Comparison of ENCODE assay signal across 9 mouse cellular contexts in genomic region chr14:55886571-55887382, GRCm38 (mm10). TPM values are rescaled to one million over a fixed set of nuclear protein-coding genes. Genes with fewer than 3 reads are reported as not detected.
DNase-seq lines count a peak whose midpoint lies in the region; ATAC-seq and TF ChIP-seq lines count a peak whose summit lies in the region.
"Had no signal": no experiment of that assay in that cellular context is flagged by ENCODE, and none has a peak within 500 bp of the region (broad histone marks: within the 10 kb centered on the region; RNA-seq: fewer than 3 reads in every experiment).

No protein-coding gene starts in this region.

- no peak for TF ChIP-seq CTCF in G1E (IDR thresholded peaks at IDR 0.05; ENCODE audit: low read depth, low read length)

- H3K27me3 ChIP-seq in hindbrain, embryonic 15.5 days: no peaks in the 10 kb centered on the region
- no peaks in the 10 kb centered on the region for H3K27me3 ChIP-seq in hindbrain, embryonic 14.5 days (ENCODE audit: control insufficient read depth, insufficient read depth, low read length)
- H3K27me3 ChIP-seq in G1E (ENCODE audit: insufficient read depth, low read length): peaks cover 2% of the 10 kb centered on the region; the same call in 1 of the 2 replicates
- H3K27me3 ChIP-seq in embryonic facial prominence, embryonic 14.5 days (replicated peaks; ENCODE audit: control insufficient read depth, insufficient read depth, low read length): no peaks in the 10 kb centered on the region
- H3K27me3 ChIP-seq in liver, embryonic 15.5 days: no peaks in the 10 kb centered on the region

- 85% methylated on average over 24 of the region's 24 CpGs for WGBS in hindbrain, embryonic 15.5 days
- WGBS in hindbrain, embryonic 14.5 days: 84% methylated on average over 24 of the region's 24 CpGs
- WGBS in embryonic facial prominence, embryonic 14.5 days: 79% methylated on average over 23 of the region's 24 CpGs
- 80% methylated on average over 24 of the region's 24 CpGs for WGBS in liver, embryonic 15.5 days (ENCODE audit: insufficient replicate concordance)

- no peak for ATAC-seq in hindbrain, embryonic 15.5 days (ENCODE audit: low FRiP score, low read depth)
- ATAC-seq in hindbrain, embryonic 14.5 days (ENCODE audit: low FRiP score): no peak
- ATAC-seq in G1E (ENCODE audit: extremely low read depth, insufficient number of reproducible peaks, low FRiP score, poor library complexity, severe bottlenecking): no peak
- no peak for ATAC-seq in embryonic facial prominence, embryonic 14.5 days (ENCODE audit: low read depth)
- no peak for ATAC-seq in liver, embryonic 15.5 days (ENCODE audit: insufficient read depth)

- H3K9ac ChIP-seq in hindbrain, embryonic 15.5 days: no peak overlapping the region
- H3K9ac ChIP-seq in hindbrain, embryonic 14.5 days: no peak overlapping the region
- peak overlapping the region; percentile 5; the same call in 1 of the 2 replicates for H3K9ac ChIP-seq in embryonic facial prominence, embryonic 14.5 days (ENCODE audit: low read depth, low read length)
- H3K9ac ChIP-seq in liver, embryonic 15.5 days: no peak overlapping the region

- H3K4me2 ChIP-seq in hindbrain, embryonic 15.5 days: peak overlapping the region; percentile 91; the same call in 1 of the 2 replicates
- H3K4me2 ChIP-seq in hindbrain, embryonic 14.5 days (replicated peaks): no peak overlapping the region
- H3K4me2 ChIP-seq in embryonic facial prominence, embryonic 14.5 days (ENCODE audit: low read depth, low read length): peak overlapping the region; percentile 73
- H3K4me2 ChIP-seq in liver, embryonic 15.5 days: peak overlapping the region; percentile 78

- no peak for DNase-seq in hindbrain, embryonic 14.5 days (ENCODE audit: low spot score)
- DNase-seq in G1E (ENCODE audit: low spot score): no peak
- DNase-seq in embryonic facial prominence, embryonic 14.5 days (ENCODE audit: low spot score): no peak
- no peak for DNase-seq in thymus, postnatal 0 days (ENCODE audit: low spot score)
- no peak for DNase-seq in adrenal gland, adult 2 months
- DNase-seq in kidney, postnatal 4 days: no peak

- H3K4me3 ChIP-seq in hindbrain, embryonic 15.5 days: no peak overlapping the region
- no peak overlapping the region for H3K4me3 ChIP-seq in hindbrain, embryonic 14.5 days (replicated peaks; ENCODE audit: low read length)
- peak overlapping the region; percentile 75; the same call in 1 of the 2 replicates for H3K4me3 ChIP-seq in G1E (ENCODE audit: low read depth, low read length)
- 0 out of 2 replicates have a peak overlapping the region, but pooled peaks have one; percentile 77 for H3K4me3 ChIP-seq in embryonic facial prominence, embryonic 14.5 days (ENCODE audit: low read depth, low read length)
- H3K4me3 ChIP-seq in liver, embryonic 15.5 days (replicated peaks): peak overlapping the region; percentile 85

- peaks cover 23% of the 10 kb centered on the region for H3K4me1 ChIP-seq in hindbrain, embryonic 15.5 days (replicated peaks)
- peaks cover 10% of the 10 kb centered on the region for H3K4me1 ChIP-seq in hindbrain, embryonic 14.5 days (replicated peaks; ENCODE audit: control insufficient read depth, insufficient read depth, low read length)
- peaks cover 68% of the 10 kb centered on the region for H3K4me1 ChIP-seq in G1E (ENCODE audit: insufficient read depth, low read depth, low read length)
- peaks cover 11% of the 10 kb centered on the region; the same call in 1 of the 2 replicates for H3K4me1 ChIP-seq in embryonic facial prominence, embryonic 14.5 days (ENCODE audit: control insufficient read depth, insufficient read depth, low read length)
- H3K4me1 ChIP-seq in liver, embryonic 15.5 days (replicated peaks): peaks cover 48% of the 10 kb centered on the region

- H3K27ac ChIP-seq in hindbrain, embryonic 15.5 days (replicated peaks): no peak overlapping the region
- no peak overlapping the region for H3K27ac ChIP-seq in hindbrain, embryonic 14.5 days
- H3K27ac ChIP-seq in embryonic facial prominence, embryonic 14.5 days (replicated peaks; ENCODE audit: low read depth, low read length): no peak overlapping the region
- H3K27ac ChIP-seq in liver, embryonic 15.5 days (replicated peaks): 0 out of 2 replicates have a peak overlapping the region, but pooled peaks have one; percentile 24

- no peaks in the 10 kb centered on the region for H3K9me3 ChIP-seq in hindbrain, embryonic 15.5 days
- no peaks in the 10 kb centered on the region for H3K9me3 ChIP-seq in hindbrain, embryonic 14.5 days (ENCODE audit: control insufficient read depth, low read length)
- H3K9me3 ChIP-seq in G1E (replicated peaks): no peaks in the 10 kb centered on the region
- no peaks in the 10 kb centered on the region for H3K9me3 ChIP-seq in embryonic facial prominence, embryonic 14.5 days (ENCODE audit: control insufficient read depth, low read length)
- H3K9me3 ChIP-seq in liver, embryonic 15.5 days (replicated peaks): no peaks in the 10 kb centered on the region

- peaks cover 39% of the 10 kb centered on the region for H3K36me3 ChIP-seq in hindbrain, embryonic 15.5 days
- peaks cover 43% of the 10 kb centered on the region for H3K36me3 ChIP-seq in hindbrain, embryonic 14.5 days (replicated peaks; ENCODE audit: control insufficient read depth, insufficient read depth)
- H3K36me3 ChIP-seq in G1E (replicated peaks): peaks cover 62% of the 10 kb centered on the region
- peaks cover 54% of the 10 kb centered on the region for H3K36me3 ChIP-seq in embryonic facial prominence, embryonic 14.5 days (ENCODE audit: control insufficient read depth, insufficient read depth, low read length)
- H3K36me3 ChIP-seq in liver, embryonic 15.5 days (replicated peaks): peaks cover 59% of the 10 kb centered on the region

RNA-seq across cellular contexts. Expression of gene Khnyn, which starts 2.0 kb away (rescaled TPM):
- 10.7 and 10.9 TPM in 2 replicates for polyA plus RNA-seq in hindbrain, embryonic 15.5 days (2015; fragmentation: Nextera tagmentation; extraction: Ambion mirVana)
- polyA plus RNA-seq in hindbrain, embryonic 14.5 days (2014; fragmentation: Nextera tagmentation; extraction: Ambion mirVana): 6.6 and 7.0 TPM in 2 replicates
- total RNA-seq in G1E (2014; fragmentation: Nextera tagmentation) (25.6 and 29.4 TPM in 2 replicates), G1E (2017) (75.1 and 81.7 TPM in 2 replicates)
- 12.6 and 15.5 TPM in 2 replicates for polyA plus RNA-seq in G1E (2012)
- polyA plus RNA-seq in embryonic facial prominence, embryonic 14.5 days (2014; fragmentation: Nextera tagmentation; extraction: Ambion mirVana): 9.1 and 9.7 TPM in 2 replicates
- 8.6 and 10.1 TPM in 2 replicates for polyA plus RNA-seq in liver, embryonic 15.5 days (2015; fragmentation: Nextera tagmentation; extraction: Ambion mirVana)
- 8.5 and 9.8 TPM in 2 replicates for polyA plus RNA-seq in thymus, postnatal 0 days (2015; fragmentation: Nextera tagmentation; extraction: Ambion mirVana)
- 10 to 100 TPM; 12.3 to 18.2 TPM for total RNA-seq in adrenal gland, adult 2 months (2021)
- polyA plus RNA-seq in adrenal gland, adult 2 months (2012; rRNA removed): 13.0 and 14.6 TPM in 2 replicates

RNA-seq across cellular contexts. Expression of gene Cbln3, which starts 2.6 kb away (rescaled TPM):
- 0.51 and 0.52 TPM in 2 replicates for polyA plus RNA-seq in hindbrain, embryonic 15.5 days (2015; fragmentation: Nextera tagmentation; extraction: Ambion mirVana)
- 0.51 and 0.56 TPM in 2 replicates for polyA plus RNA-seq in hindbrain, embryonic 14.5 days (2014; fragmentation: Nextera tagmentation; extraction: Ambion mirVana)
- total RNA-seq in G1E (2014; fragmentation: Nextera tagmentation) (0.53 TPM in 1 of 2 replicates, not detected in the other), G1E (2017) (0.58 and 0.66 TPM in 2 replicates)
- 0.20 and 0.35 TPM in 2 replicates for polyA plus RNA-seq in G1E (2012)
- 0.25 and 0.50 TPM in 2 replicates for polyA plus RNA-seq in embryonic facial prominence, embryonic 14.5 days (2014; fragmentation: Nextera tagmentation; extraction: Ambion mirVana)
- polyA plus RNA-seq in liver, embryonic 15.5 days (2015; fragmentation: Nextera tagmentation; extraction: Ambion mirVana): 0.20 and 0.31 TPM in 2 replicates
- 0.05 and 0.12 TPM in 2 replicates for polyA plus RNA-seq in thymus, postnatal 0 days (2015; fragmentation: Nextera tagmentation; extraction: Ambion mirVana)
- under 1 TPM in 1 of 2 experiments, not detected in 1; 0.20 TPM for total RNA-seq in adrenal gland, adult 2 months (2021)
- polyA plus RNA-seq in adrenal gland, adult 2 months (2012; rRNA removed): 0.03 and 0.25 TPM in 2 replicates

RNA-seq across cellular contexts. Expression of gene Sdr39u1, which starts 13.3 kb away (rescaled TPM):
- polyA plus RNA-seq in hindbrain, embryonic 15.5 days (2015; fragmentation: Nextera tagmentation; extraction: Ambion mirVana): 148 and 159 TPM in 2 replicates
- 131 and 138 TPM in 2 replicates for polyA plus RNA-seq in hindbrain, embryonic 14.5 days (2014; fragmentation: Nextera tagmentation; extraction: Ambion mirVana)
- total RNA-seq in G1E (2014; fragmentation: Nextera tagmentation): not detected in 2 replicates
- total RNA-seq in G1E (2017): 2.2 and 2.8 TPM in 2 replicates
- not detected in 2 replicates for polyA plus RNA-seq in G1E (2012)
- 56.9 and 71.5 TPM in 2 replicates for polyA plus RNA-seq in embryonic facial prominence, embryonic 14.5 days (2014; fragmentation: Nextera tagmentation; extraction: Ambion mirVana)
- polyA plus RNA-seq in liver, embryonic 15.5 days (2015; fragmentation: Nextera tagmentation; extraction: Ambion mirVana): 12.8 and 15.5 TPM in 2 replicates
- 72.5 and 74.8 TPM in 2 replicates for polyA plus RNA-seq in thymus, postnatal 0 days (2015; fragmentation: Nextera tagmentation; extraction: Ambion mirVana)
- 10 to 100 TPM; 81.0 to 92.5 TPM for total RNA-seq in adrenal gland, adult 2 months (2021)
- 45.9 and 52.8 TPM in 2 replicates for polyA plus RNA-seq in adrenal gland, adult 2 months (2012; rRNA removed)

RNA-seq across cellular contexts. Expression of gene Nynrin, which starts 33.0 kb away (rescaled TPM):
- polyA plus RNA-seq in hindbrain, embryonic 15.5 days (2015; fragmentation: Nextera tagmentation; extraction: Ambion mirVana): 11.2 and 11.8 TPM in 2 replicates
- 10.8 and 11.7 TPM in 2 replicates for polyA plus RNA-seq in hindbrain, embryonic 14.5 days (2014; fragmentation: Nextera tagmentation; extraction: Ambion mirVana)
- total RNA-seq in G1E (2014; fragmentation: Nextera tagmentation) (4.5 and 5.6 TPM in 2 replicates), G1E (2017) (3.0 TPM in 2 replicates)
- 3.7 and 4.2 TPM in 2 replicates for polyA plus RNA-seq in G1E (2012)
- polyA plus RNA-seq in embryonic facial prominence, embryonic 14.5 days (2014; fragmentation: Nextera tagmentation; extraction: Ambion mirVana): 15.6 and 19.5 TPM in 2 replicates
- polyA plus RNA-seq in liver, embryonic 15.5 days (2015; fragmentation: Nextera tagmentation; extraction: Ambion mirVana): 2.0 and 2.1 TPM in 2 replicates
- polyA plus RNA-seq in thymus, postnatal 0 days (2015; fragmentation: Nextera tagmentation; extraction: Ambion mirVana): 1.7 and 2.4 TPM in 2 replicates
- 10 to 100 TPM in 1 of 2 experiments, 1 to 10 TPM in 1; 7.2 to 16.1 TPM for total RNA-seq in adrenal gland, adult 2 months (2021)
- 5.1 and 5.3 TPM in 2 replicates for polyA plus RNA-seq in adrenal gland, adult 2 months (2012; rRNA removed)

RNA-seq across cellular contexts. Expression of gene Cma1, which starts 57.7 kb away (rescaled TPM):
- 0.18 and 0.55 TPM in 2 replicates for polyA plus RNA-seq in hindbrain, embryonic 15.5 days (2015; fragmentation: Nextera tagmentation; extraction: Ambion mirVana)
- polyA plus RNA-seq in hindbrain, embryonic 14.5 days (2014; fragmentation: Nextera tagmentation; extraction: Ambion mirVana): 0.60 TPM in 1 of 2 replicates, not detected in the other
- not detected in 2 replicates for total RNA-seq in G1E (2014; fragmentation: Nextera tagmentation)
- 194 and 209 TPM in 2 replicates for total RNA-seq in G1E (2017)
- not detected in 2 replicates for polyA plus RNA-seq in G1E (2012)
- 129 and 233 TPM in 2 replicates for polyA plus RNA-seq in embryonic facial prominence, embryonic 14.5 days (2014; fragmentation: Nextera tagmentation; extraction: Ambion mirVana)
- 0.36 and 0.47 TPM in 2 replicates for polyA plus RNA-seq in liver, embryonic 15.5 days (2015; fragmentation: Nextera tagmentation; extraction: Ambion mirVana)
- 6.9 and 7.2 TPM in 2 replicates for polyA plus RNA-seq in thymus, postnatal 0 days (2015; fragmentation: Nextera tagmentation; extraction: Ambion mirVana)
- 1 to 10 TPM; 2.3 TPM for total RNA-seq in adrenal gland, adult 2 months (2021)
- 0.85 and 1.1 TPM in 2 replicates for polyA plus RNA-seq in adrenal gland, adult 2 months (2012; rRNA removed)
- total RNA-seq: layer of hippocampus, adult 18-20 months had no signal

Comparison
In these comparisons a context has a peak if more than half of its experiments do, and no peak if none do; other contexts are left out.
1. H3K4me3 ChIP-seq: peak in G1E (single experiment), embryonic facial prominence, embryonic 14.5 days (single experiment) and liver, embryonic 15.5 days (single experiment); none in hindbrain, embryonic 15.5 days (single experiment) and hindbrain, embryonic 14.5 days (single experiment).
2. RNA of gene Sdr39u1, which starts 13.3 kb away (polyA plus RNA-seq): 148 to 159 TPM in hindbrain, embryonic 15.5 days, 131 to 138 TPM in hindbrain, embryonic 14.5 days, 72.5 to 74.8 TPM in thymus, postnatal 0 days, 56.9 to 71.5 TPM in embryonic facial prominence, embryonic 14.5 days, 45.9 to 52.8 TPM in adrenal gland, adult 2 months and 12.8 to 15.5 TPM in liver, embryonic 15.5 days; not detected in G1E; every median in the first group is over 10 times any median in the second.